Mouse (Mus musculus) kidney, adult 11 months (tissue): ENCODE results near the gene Itpr2.
A peak's percentile ranks its signal among the peaks of the same experiment; 100 is the strongest.

Experiments
- DNase-seq: peaks from one replicate; pipeline ENCODE4 v3.0.0; 2022

Itpr2 gene

GRCm38 (mm10) chr6:146302574-146303130, 199.4 kb downstream of the Itpr2 start:
- no peak for DNase-seq

- no peak for DNase-seq
Observed at GRCm38 (mm10) chr6:146302101-146302500, 199.9 kb downstream of the Itpr2 start.

DNA sequence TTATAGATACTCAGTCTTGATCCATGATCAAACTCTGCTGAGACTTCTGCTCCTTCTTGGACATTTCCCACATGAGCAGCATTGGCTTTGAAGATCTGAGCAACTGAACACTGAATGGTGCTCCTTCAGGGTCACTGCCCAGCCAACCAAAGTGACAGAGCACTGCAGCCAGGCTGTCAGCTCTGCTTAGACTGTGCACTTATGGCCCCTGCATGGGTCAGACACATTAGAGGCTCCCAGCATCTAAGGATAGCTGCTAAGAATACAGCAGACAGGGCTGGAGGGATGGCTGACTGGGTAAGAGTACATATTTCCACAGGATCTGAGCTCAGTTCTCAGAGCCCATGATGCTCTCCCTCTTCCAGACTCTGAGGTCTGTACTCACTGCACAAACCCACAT, 201.1 kb downstream of the Itpr2 start:
- no peak for DNase-seq

DNA sequence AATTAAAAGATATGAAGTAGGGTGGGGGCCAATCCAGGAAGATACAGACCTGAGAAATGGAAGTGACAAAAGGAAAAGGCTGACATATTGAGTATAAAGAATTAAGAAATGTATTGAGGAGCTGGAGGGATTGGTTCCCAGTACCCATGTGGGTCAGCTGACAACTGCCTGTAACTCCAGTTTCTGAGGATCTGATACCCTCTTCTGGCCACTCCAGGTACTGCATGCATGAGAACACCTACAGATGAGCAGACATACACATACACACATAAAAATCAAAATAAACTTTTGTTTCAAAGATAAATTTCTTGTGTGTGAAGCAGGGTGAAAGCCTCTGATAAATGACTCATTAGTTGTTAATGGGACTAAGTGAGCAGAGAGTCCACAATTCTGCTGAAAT, 203.3 kb downstream of the Itpr2 start:
- no peak for DNase-seq

DNA sequence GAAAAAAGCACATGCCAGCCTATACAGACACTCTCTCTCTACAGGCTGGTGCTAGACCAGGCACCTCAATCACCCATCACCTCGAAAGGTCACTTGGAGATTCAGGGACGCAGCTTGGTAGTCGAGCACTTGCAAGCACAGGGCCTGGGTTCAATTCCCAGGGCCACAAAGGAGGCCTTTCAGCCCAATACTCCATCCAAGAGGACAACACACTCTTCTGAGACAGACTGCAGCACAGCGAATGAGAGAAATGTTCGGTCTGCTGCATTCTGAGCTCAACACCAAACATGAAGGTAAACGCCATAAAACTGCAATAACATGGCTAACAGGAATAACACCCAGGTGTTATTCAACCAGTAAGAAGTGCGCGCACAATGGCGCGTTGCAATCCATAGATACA, 211.0 kb downstream of the Itpr2 start:
- no peak for DNase-seq

DNA sequence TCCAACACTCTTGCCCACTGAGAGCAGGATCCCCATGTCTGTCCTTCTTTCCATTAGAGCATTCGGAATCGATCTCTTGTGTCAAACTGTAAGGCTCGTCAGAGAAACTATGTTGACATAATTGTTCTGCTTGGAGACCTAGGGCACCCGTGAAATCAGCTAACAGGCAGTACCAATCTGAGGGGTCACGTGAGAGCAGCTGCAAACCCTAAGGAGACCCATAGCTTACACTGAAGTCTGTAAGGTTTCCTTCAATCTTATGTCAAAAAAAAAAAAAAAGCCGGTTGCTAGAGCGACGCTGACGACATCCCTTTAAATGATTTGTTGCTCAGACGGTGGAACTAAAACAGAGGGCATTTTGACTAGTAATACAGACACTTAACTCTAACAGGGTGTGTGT, 212.2 kb downstream of the Itpr2 start:
- no peak for DNase-seq

GRCm38 (mm10) chr6:146288266-146288665, 213.8 kb downstream of the Itpr2 start:
- DNase-seq, result no peak

DNA sequence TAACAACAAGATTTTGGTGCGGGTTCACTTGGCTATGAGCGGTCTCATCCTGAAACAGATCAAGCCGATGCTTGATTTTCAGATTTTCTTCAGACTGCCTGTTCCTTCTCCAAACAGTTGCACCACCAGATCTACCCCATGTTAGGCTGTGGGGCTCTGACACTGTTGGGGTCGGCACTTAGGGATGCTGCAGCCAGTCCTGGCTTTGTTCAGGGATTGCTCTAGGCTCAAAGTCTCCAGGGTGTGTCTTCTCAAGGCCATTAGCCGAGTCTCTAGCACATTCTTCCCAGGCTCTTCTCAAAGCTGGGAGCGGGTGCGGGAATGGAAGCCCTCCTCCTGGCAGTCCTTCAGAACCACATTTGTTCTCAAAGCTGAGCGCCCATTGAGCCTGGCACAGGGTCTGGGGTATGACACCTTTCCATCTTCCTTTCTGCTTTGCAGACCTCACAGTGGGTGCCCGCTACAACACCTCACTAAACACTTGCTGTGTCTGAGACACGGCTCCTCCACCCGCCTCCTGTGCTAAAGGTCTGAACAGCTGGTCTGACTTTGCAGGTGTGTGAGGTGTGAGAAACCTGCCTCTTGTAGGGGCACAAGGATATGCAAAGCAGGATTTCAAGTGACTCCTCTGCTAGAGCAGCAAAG, 217.0 kb downstream of the Itpr2 start:
- no peak for DNase-seq

GRCm38 (mm10) chr6:146283981-146284380, 218.0 kb downstream of the Itpr2 start:
- no peak for DNase-seq

- no peak for DNase-seq
Observed at GRCm38 (mm10) chr6:146282061-146282659, 219.9 kb downstream of the Itpr2 start.

DNA sequence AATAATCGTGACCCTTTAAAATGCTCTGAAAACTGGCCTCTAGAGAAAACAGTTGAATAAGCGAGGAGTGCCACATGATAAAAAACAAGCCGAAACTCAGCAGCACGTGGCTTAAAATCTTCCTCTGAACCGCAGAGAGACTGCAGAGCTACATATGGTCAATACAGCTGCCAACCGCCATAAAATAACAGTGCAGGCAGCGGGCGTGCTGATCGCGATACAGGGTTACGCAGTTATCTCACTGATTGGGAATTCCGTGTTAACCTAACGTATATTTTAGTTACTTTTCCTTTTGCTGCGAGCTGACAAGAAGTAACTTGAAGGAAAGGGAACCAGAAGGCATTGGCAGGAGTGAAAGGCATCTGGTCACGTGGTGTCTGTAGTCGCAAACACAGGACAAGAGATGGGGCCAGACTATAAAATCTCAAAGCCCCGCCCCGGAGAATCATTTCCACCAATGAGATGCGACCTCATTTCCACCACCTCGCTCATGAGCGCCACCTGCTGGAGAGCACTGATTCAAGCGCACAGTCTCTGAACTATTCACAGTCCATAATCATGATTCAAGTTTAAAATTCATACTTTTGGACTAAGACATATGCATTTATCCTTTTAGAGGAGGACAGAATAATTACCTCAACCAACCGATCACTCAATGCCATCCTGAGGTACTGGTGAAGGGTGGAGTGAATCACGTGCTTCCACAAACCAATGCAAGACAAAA, 220.7 kb downstream of the Itpr2 start:
- DNase-seq, result no peak

- DNase-seq, result no peak
Observed at GRCm38 (mm10) chr6:146273256-146273655, 228.8 kb downstream of the Itpr2 start.

DNA sequence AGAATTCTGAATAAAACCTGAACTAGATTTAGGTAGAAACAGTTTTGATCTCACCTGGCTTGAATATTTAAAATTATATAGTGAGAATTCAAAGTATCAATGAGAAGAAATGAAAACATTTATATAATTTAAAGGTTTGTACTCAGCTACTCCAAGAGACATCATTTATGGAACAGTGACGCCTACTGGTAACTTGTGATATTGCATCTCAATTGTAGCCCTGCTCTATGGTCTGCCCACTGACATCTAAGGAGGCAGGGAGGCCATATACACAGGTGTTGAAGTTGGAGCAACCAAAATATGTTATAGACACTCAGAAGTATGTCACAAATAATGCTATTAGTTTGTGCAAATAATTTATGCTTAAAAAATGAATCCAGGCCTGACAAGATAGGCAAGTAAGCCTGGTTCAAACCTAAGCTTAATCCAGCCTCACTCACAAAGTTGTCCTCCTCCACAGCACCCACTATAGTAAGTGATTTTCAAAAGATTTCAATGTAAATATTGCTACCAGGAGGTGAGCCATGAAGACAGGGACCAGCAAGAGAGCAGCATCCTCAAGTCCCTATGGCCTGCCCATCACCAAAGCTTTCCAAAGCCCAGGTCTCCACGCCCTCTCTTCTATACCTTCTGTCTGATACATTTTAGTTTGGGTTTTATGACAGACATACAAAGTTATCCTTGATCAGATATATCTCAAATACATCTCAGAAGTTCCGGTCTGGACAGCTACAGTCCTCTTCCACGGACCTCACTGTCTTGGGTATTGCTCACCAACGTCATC, 229.6 kb downstream of the Itpr2 start:
- peak; percentile 17 for DNase-seq

DNA sequence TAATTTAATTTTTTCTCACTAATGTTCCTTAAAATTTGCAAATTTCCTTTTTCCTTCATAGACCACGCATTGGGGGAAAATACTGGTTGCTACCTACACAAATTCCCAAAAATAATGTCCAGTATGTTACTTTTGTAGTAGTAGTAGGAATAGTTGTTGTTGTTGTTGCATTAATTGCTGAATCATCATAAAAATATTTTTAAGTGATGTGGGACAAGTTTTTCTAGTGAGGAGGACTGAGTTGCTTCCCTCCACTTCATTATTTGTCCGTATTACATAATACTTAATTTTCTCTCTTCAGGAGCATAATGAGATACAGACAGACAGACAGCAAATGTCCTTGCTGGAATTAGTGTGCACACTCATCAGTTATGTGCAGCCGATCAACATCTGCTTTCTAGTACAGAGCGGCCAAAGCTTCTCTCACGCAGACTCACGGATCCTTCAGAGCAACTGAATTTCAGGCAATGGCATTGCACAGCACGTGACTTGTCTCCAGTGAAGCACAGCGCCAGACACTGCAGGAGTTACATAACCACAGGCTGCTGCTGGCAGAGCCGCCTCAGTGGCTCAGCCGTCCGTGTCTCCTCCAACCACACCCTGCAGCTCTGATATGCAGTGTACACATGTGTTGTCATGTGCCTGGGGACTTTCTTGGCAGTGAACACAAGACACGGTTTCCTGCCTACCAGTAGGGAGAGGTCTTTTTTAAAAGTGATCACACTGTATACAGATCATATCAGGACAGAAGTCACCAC, 231.1 kb downstream of the Itpr2 start:
- DNase-seq, result peak; percentile 97

DNA sequence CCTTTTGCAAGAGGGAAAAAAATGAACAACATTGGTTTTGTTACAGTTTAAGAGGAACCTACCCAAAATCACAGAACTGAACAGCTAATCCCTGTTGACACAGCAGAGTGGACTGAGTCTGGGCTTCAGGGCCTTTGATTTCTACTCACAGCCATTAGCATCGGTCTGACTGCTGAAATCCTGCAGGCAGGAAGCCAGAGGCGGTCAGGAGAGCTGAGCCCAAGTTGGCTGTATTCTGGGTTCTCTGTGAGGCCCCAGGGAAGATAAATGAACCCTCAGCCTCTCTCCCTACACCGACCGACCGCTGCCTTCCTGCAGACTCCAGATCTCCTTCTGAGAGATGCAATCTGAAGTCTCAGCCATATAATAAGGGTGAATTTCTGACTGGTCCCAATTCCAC, 231.9 kb downstream of the Itpr2 start:
- DNase-seq, result peak; percentile 31

DNA sequence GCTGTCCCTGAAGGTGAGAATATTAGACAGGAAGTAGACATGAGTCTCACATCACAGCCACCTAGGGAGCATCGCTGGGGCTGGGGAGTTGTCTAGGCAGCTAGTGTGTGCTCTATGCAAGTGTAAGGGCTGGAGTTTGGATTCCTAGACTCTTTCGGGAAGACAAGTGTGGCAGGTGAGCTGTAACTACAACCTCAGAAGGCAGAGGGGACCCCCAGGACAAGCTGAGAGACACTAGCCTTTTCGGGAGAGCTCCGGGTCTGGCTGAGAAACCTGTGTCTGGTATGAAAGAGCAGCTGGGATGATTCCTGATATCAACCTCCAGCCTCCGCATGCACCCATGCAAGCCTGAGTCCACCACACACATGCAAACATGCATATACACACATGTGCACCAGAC, 232.7 kb downstream of the Itpr2 start:
- DNase-seq, result no peak

GRCm38 (mm10) chr6:146260674-146261376, 241.2 kb downstream of the Itpr2 start:
- DNase-seq, result peak; percentile 84

GRCm38 (mm10) chr6:146258751-146259150, 243.3 kb downstream of the Itpr2 start:
- no peak for DNase-seq

DNA sequence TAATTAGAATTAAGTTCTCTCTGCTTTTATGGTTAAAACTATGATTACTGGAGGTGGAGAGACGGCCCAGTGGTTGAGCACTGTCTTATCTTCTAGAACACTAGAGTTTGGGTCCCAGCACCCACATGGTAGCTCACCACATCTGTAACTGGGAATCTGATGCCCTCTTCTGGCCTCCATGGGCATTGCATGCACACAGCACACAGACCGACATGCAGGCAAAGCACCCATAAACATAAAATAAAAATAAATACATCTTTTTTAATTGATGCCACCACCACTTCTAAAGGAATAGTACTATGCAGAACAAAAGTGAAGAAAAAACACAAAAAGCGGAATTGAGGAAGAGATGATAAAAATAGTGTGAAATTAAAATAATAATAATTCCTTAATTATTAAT, 243.8 kb downstream of the Itpr2 start:
- no peak for DNase-seq

DNA sequence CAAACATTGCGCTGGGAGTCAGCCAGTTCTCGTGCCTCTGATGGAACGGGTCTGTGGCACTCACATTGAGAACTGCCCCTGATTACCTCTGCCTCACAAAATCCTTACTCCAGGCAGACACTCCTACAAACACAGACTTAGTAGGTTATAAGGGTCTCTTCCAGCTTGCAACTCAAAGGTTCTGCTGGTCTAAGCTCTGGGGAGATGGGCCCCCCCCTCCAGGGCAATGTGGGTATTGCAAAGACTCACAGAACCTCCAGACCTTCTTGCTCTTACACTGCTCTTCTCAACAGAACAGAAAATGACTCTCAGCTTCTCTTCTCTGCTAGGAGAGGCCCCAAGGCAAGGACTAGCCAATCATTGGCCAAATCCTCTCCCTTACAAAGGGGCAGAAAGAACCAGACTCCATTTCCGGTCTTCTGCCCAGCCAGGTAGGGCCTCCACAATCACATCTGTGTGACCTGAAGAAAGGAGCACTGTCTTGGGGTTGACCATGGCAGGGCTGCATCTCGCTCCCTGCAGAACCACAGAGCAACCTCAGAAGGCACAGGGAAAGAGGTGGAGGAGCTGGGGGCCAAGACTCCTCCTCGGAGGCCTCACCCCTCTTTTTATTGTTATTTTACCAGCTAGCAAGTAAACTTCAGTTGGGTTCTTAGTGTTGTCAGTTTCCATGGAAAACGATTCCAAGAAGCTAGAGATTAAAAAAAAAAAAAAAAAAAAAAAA, 244.9 kb downstream of the Itpr2 start:
- no peak for DNase-seq

GRCm38 (mm10) chr6:146256401-146256800, 245.6 kb downstream of the Itpr2 start:
- DNase-seq, result no peak
